Mouse (Mus musculus) hindbrain, embryonic 15.5 days (tissue): ENCODE measurements around the gene Grid2. TPM values are rescaled to one million over a fixed set of nuclear protein-coding genes. Genes with fewer than 3 reads are reported as not detected.

Source experiments
- ATAC-seq: fragments of 200-750 bp; cut with Nextera tagmentation; 2 replicates; pipeline ENCODE4 v1.8.0; 2017; ENCODE audit warnings: low read depth, moderate number of reproducible peaks, moderate TSS enrichment; ENCODE audit not compliant: low FRiP score
- H3K27ac ChIP-seq: fragments of 300-500 bp; sonication (generic); replicated peaks from 2 replicates; pipeline ENCODE4 v1.5.1; 2015; ENCODE audit warnings: mild to moderate bottlenecking, inconsistent platforms
- H3K27me3 ChIP-seq: fragments of 300-500 bp; sonication (generic); 2 replicates; pipeline ENCODE4 v1.6.1; 2015; ENCODE audit warnings: control low read depth, inconsistent platforms
- H3K36me3 ChIP-seq: fragments of 300-500 bp; sonication (generic); 2 replicates; pipeline ENCODE4 v1.6.1; 2015; ENCODE audit warnings: control low read depth, inconsistent platforms
- H3K4me1 ChIP-seq: fragments of 300-500 bp; sonication (generic); replicated peaks from 2 replicates; pipeline ENCODE4 v1.6.1; 2015; ENCODE audit warnings: control low read depth, inconsistent platforms
- H3K4me2 ChIP-seq: fragments of 300-500 bp; sonication (generic); 2 replicates; pipeline ENCODE4 v1.6.1; 2015; ENCODE audit warnings: moderate library complexity, mild to moderate bottlenecking, inconsistent platforms
- H3K4me3 ChIP-seq: fragments of 300-500 bp; sonication (generic); 2 replicates; pipeline ENCODE4 v1.5.1; 2015; ENCODE audit warnings: mild to moderate bottlenecking, inconsistent platforms
- H3K9ac ChIP-seq: fragments of 300-500 bp; sonication (generic); 2 replicates; pipeline ENCODE4 v1.6.1; 2015; ENCODE audit warnings: inconsistent platforms
- H3K9me3 ChIP-seq: fragments of 300-500 bp; sonication (generic); 2 replicates; pipeline ENCODE4 v1.6.1; 2016; ENCODE audit warnings: control low read depth, inconsistent platforms
- WGBS: fragments of 180-500 bp; shearing (Covaris S2); methylation state at CpG from one replicate; pipeline ENCODE4 v1.1.7; 2015; 5-methylcytosine and 5-hydroxymethylcytosine counted together
- polyA plus RNA-seq: library from polyadenylated mRNA; unstranded; fragments of >200 nt; fragmentation: Nextera tagmentation; extraction: Ambion mirVana; gene quantifications from 2 replicates; pipeline ENCODE4 v1.2.1, GENCODE M21; 2015

Grid2 gene
- polyA plus RNA-seq, 1 experiment from 2014 or later = 17.4 TPM

GRCm38 (mm10) chr6:63659423-63659822, 403.7 kb downstream of the Grid2 start:
- 44% methylated on average over 3 of the region's 3 CpGs for WGBS
- peak; percentile 59; the same call in 1 of the 2 replicates for ATAC-seq
- Histone ChIP-seq H3K27me3 (no peaks in the 10 kb centered on the region), H3K4me1 (peaks cover 4% of the 10 kb centered on the region; the same call in 1 of the 2 replicates), H3K9me3 (no peaks in the 10 kb centered on the region), H3K27ac (no peak overlapping the region), H3K9ac (no peak overlapping the region), H3K4me2 (no peak overlapping the region), H3K4me3 (no peak overlapping the region), H3K36me3 (no peaks in the 10 kb centered on the region)

- no peak overlapping the region for H3K4me3 ChIP-seq
- no peaks in the 10 kb centered on the region for H3K9me3 ChIP-seq
- no peak overlapping the region for H3K4me2 ChIP-seq
- no peaks in the 10 kb centered on the region for H3K4me1 ChIP-seq
- H3K27me3 ChIP-seq = no peaks in the 10 kb centered on the region
- no peak overlapping the region for H3K27ac ChIP-seq
- H3K9ac ChIP-seq = no peak overlapping the region
- WGBS = 72% methylated on average over 3 of the region's 3 CpGs
- no peak for ATAC-seq
- H3K36me3 ChIP-seq = no peaks in the 10 kb centered on the region
These were observed 430.0 kb downstream of the Grid2 start for GRCm38 (mm10) chr6:63685689-63686088.

GRCm38 (mm10) chr6:63701684-63702083, 446.0 kb downstream of the Grid2 start:
- H3K27me3 ChIP-seq = no peaks in the 10 kb centered on the region
- no peaks in the 10 kb centered on the region for H3K4me1 ChIP-seq
- H3K4me3 ChIP-seq = no peak overlapping the region
- no peak overlapping the region for H3K27ac ChIP-seq
- H3K36me3 ChIP-seq = no peaks in the 10 kb centered on the region
- WGBS = 74% methylated on average over 1 of the region's 1 CpGs
- no peaks in the 10 kb centered on the region for H3K9me3 ChIP-seq
- no peak overlapping the region for H3K4me2 ChIP-seq
- no peak overlapping the region for H3K9ac ChIP-seq
- no peak for ATAC-seq

- no peak overlapping the region for H3K9ac ChIP-seq
- 22% methylated on average over 2 of the region's 2 CpGs for WGBS
These were observed 478.1 kb downstream of the Grid2 start for GRCm38 (mm10) chr6:63733740-63734139.

GRCm38 (mm10) chr6:63762535-63762934, 506.9 kb downstream of the Grid2 start:
- H3K4me3 ChIP-seq = no peak overlapping the region
- no peak overlapping the region for H3K9ac ChIP-seq
- H3K36me3 ChIP-seq = no peaks in the 10 kb centered on the region
- no peaks in the 10 kb centered on the region for H3K4me1 ChIP-seq
- no peaks in the 10 kb centered on the region for H3K27me3 ChIP-seq
- 67% methylated on average over 2 of the region's 2 CpGs for WGBS
- no peak for ATAC-seq
- H3K9me3 ChIP-seq = no peaks in the 10 kb centered on the region
- H3K27ac ChIP-seq = no peak overlapping the region
- H3K4me2 ChIP-seq = no peak overlapping the region

More at GRCm38 (mm10) chr6:63733740-63734139, 478.1 kb downstream of the Grid2 start:
- Histone ChIP-seq H3K36me3 (no peaks in the 10 kb centered on the region), H3K9me3 (no peaks in the 10 kb centered on the region), H3K4me3 (no peak overlapping the region), H3K4me2 (no peak overlapping the region), H3K4me1 (no peaks in the 10 kb centered on the region), H3K27me3 (no peaks in the 10 kb centered on the region), H3K27ac (no peak overlapping the region)
- ATAC-seq = peak; percentile 51; the same call in 1 of the 2 replicates

GRCm38 (mm10) chr6:63794679-63795078, 539.0 kb downstream of the Grid2 start:
- no peaks in the 10 kb centered on the region for H3K36me3 ChIP-seq
- no peak for ATAC-seq
- no peaks in the 10 kb centered on the region for H3K9me3 ChIP-seq
- H3K9ac ChIP-seq = no peak overlapping the region
- no peak overlapping the region for H3K4me2 ChIP-seq
- no peaks in the 10 kb centered on the region for H3K27me3 ChIP-seq
- no peak overlapping the region for H3K4me3 ChIP-seq
- H3K27ac ChIP-seq = no peak overlapping the region
- H3K4me1 ChIP-seq = no peaks in the 10 kb centered on the region

- 74% methylated on average over 5 of the region's 5 CpGs for WGBS
- no peaks in the 10 kb centered on the region for H3K27me3 ChIP-seq
- H3K4me2 ChIP-seq = no peak overlapping the region
- H3K4me1 ChIP-seq = no peaks in the 10 kb centered on the region
- no peaks in the 10 kb centered on the region for H3K36me3 ChIP-seq
- no peak overlapping the region for H3K27ac ChIP-seq
- H3K9ac ChIP-seq = no peak overlapping the region
- no peak for ATAC-seq
- H3K9me3 ChIP-seq = no peaks in the 10 kb centered on the region
- no peak overlapping the region for H3K4me3 ChIP-seq
These were observed 564.6 kb downstream of the Grid2 start for GRCm38 (mm10) chr6:63820236-63820635.

- peak; percentile 56 for ATAC-seq
- Histone ChIP-seq H3K4me1 (0 out of 2 replicates have a peak, but pooled peaks cover 8% of the 10 kb centered on the region), H3K36me3 (no peaks in the 10 kb centered on the region), H3K4me2 (no peak overlapping the region), H3K9me3 (no peaks in the 10 kb centered on the region), H3K27me3 (no peaks in the 10 kb centered on the region), H3K27ac (0 out of 2 replicates have a peak overlapping the region, but pooled peaks have one; percentile 1), H3K4me3 (no peak overlapping the region), H3K9ac (no peak overlapping the region)
- 13% methylated on average over 2 of the region's 2 CpGs for WGBS
These were observed 607.0 kb downstream of the Grid2 start for GRCm38 (mm10) chr6:63862628-63863027.

GRCm38 (mm10) chr6:63877088-63877764, 621.5 kb downstream of the Grid2 start:
- Histone ChIP-seq H3K9ac (no peak overlapping the region), H3K9me3 (no peaks in the 10 kb centered on the region), H3K4me3 (no peak overlapping the region), H3K27ac (peak overlapping the region; percentile 65), H3K4me1 (peaks cover 18% of the 10 kb centered on the region; the same call in 1 of the 2 replicates), H3K27me3 (no peaks in the 10 kb centered on the region), H3K36me3 (no peaks in the 10 kb centered on the region), H3K4me2 (no peak overlapping the region)
- 42% methylated on average over 3 of the region's 3 CpGs for WGBS
- peak; percentile 88 for ATAC-seq

GRCm38 (mm10) chr6:63877765-63878345, 622.2 kb downstream of the Grid2 start:
- 34% methylated on average over 6 of the region's 6 CpGs for WGBS
- Histone ChIP-seq H3K27ac (peak overlapping the region; percentile 65), H3K27me3 (no peaks in the 10 kb centered on the region), H3K9ac (no peak overlapping the region), H3K4me3 (no peak overlapping the region), H3K4me1 (peaks cover 18% of the 10 kb centered on the region; the same call in 1 of the 2 replicates), H3K4me2 (no peak overlapping the region), H3K36me3 (no peaks in the 10 kb centered on the region), H3K9me3 (no peaks in the 10 kb centered on the region)
- peak; percentile 65; the same call in 1 of the 2 replicates for ATAC-seq

- no peak overlapping the region for H3K9ac ChIP-seq
- no peaks in the 10 kb centered on the region for H3K4me1 ChIP-seq
- H3K9me3 ChIP-seq = no peaks in the 10 kb centered on the region
- H3K27me3 ChIP-seq = no peaks in the 10 kb centered on the region
- H3K36me3 ChIP-seq = no peaks in the 10 kb centered on the region
- H3K27ac ChIP-seq = no peak overlapping the region
- H3K4me2 ChIP-seq = no peak overlapping the region
- WGBS = 46% methylated on average over 3 of the region's 3 CpGs
- no peak for ATAC-seq
- H3K4me3 ChIP-seq = no peak overlapping the region
These were observed 639.0 kb downstream of the Grid2 start for GRCm38 (mm10) chr6:63894714-63895113.

GRCm38 (mm10) chr6:63898171-63898570, 642.5 kb downstream of the Grid2 start:
- no peak for ATAC-seq
- no peaks in the 10 kb centered on the region for H3K4me1 ChIP-seq
- no peaks in the 10 kb centered on the region for H3K27me3 ChIP-seq
- no peak overlapping the region for H3K9ac ChIP-seq
- no peaks in the 10 kb centered on the region for H3K36me3 ChIP-seq
- H3K4me2 ChIP-seq = no peak overlapping the region
- no peaks in the 10 kb centered on the region for H3K9me3 ChIP-seq
- 95% methylated on average over 2 of the region's 2 CpGs for WGBS
- H3K4me3 ChIP-seq = no peak overlapping the region
- H3K27ac ChIP-seq = no peak overlapping the region
